Mouse (Mus musculus) erythroid progenitor cell, adult 5-6 weeks (primary cell): Measurements from ENCODE around the gene Mboat1. TPM values are rescaled to one million over a fixed set of nuclear protein-coding genes. Genes with fewer than 3 reads are reported as not detected.

ENCODE experiments used
- ATAC-seq: replicated peaks from 2 replicates; pipeline ENCODE4 v1.8.0; 2016; ENCODE audit warnings: moderate number of reproducible peaks, mild to moderate bottlenecking, moderate TSS enrichment, inconsistent platforms; ENCODE audit not compliant: poor library complexity, low FRiP score, severe bottlenecking
- total RNA-seq, 2 experiments: library from RNA; stranded (forward) in 1 of 2; stranded (reverse) in 1 of 2; fragments of 150-400 nt in 1 of 2; fragments of 186-747, 209-891 nt in 1 of 2; gene quantifications; 2 replicates each; pipeline versions ENCODE4 v1.2.3 to v1.2.4; 2015 to 2017; ENCODE audit warnings: low replicate concordance in 2 of 2

Mboat1 gene
- total RNA-seq, 2 experiments from 2014 or later: 0.84 TPM; not detected in 1

GRCm38 (mm10) chr13:30177356-30177755 lies 41.1 kb downstream of the Mboat1 start:
- no peak for ATAC-seq

GRCm38 (mm10) chr13:30185549-30185948 lies 49.3 kb downstream of the Mboat1 start:
- ATAC-seq: no peak

DNA sequence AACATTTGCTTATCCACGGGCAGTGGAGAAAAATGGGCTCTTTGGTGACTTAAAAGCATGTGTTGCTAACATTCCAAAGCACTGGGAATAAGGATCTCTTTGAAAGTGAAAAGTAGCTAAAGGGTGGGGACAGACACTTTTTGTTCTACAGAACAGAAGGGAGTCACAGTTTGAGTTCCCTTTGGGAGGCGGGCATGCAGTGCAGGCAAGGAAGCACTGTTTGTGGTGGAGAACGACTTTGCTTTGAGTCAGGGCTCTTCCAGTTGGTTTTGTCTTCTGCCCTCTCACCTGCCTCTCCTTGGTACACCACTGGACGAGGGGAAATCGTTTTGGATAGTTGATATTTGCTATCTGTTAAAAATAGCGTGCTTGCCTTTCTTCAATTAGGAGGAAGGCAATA lies 49.7 kb downstream of the Mboat1 start:
- no peak for ATAC-seq

GRCm38 (mm10) chr13:30186456-30186855 lies 50.2 kb downstream of the Mboat1 start:
- ATAC-seq: no peak

- ATAC-seq: no peak
Observed at GRCm38 (mm10) chr13:30192031-30192716, 55.9 kb downstream of the Mboat1 start.

DNA sequence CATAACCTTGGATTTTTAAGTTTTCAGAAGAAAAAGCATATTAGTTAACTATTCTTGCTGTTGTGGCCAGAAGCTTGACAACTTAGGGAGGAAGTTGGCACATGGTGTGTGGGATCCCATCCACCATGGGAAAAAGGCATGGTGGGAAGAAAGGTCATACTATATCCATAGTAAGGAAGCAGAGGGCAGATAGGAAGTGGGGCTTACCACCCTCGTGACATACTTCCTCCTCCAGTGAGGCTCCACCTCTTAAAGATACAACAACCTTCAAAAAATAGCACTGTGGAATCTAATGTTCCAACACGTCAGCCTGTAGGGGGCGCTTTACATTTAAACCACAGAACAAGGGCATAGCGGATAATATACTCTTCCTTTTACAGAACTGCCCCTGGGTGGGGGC lies 57.1 kb downstream of the Mboat1 start:
- no peak for ATAC-seq

- no peak for ATAC-seq
Observed at GRCm38 (mm10) chr13:30194834-30195233, 58.5 kb downstream of the Mboat1 start.

DNA sequence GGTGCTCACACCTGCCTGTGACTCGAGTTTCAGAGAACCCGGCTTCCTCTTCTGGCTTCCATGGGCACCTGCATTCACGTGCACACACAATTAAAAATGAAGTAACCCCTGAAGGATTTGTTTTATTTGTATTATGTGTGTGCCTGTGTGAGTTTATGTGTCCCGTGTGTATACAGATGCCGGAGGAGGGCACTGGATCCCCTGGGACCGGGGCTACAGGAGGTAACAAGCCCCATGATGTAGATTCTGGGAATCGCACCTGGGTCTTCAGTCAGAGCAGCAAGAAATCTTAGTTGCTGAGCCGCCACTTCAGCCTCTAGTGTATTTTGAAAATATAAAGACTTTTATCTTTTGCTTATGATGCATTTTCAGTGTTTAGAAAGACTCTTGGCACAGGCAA lies 60.4 kb downstream of the Mboat1 start:
- no peak for ATAC-seq

- ATAC-seq: no peak
Observed at GRCm38 (mm10) chr13:30198101-30198570, 61.8 kb downstream of the Mboat1 start.

GRCm38 (mm10) chr13:30199821-30200220 lies 63.5 kb downstream of the Mboat1 start:
- no peak for ATAC-seq

DNA sequence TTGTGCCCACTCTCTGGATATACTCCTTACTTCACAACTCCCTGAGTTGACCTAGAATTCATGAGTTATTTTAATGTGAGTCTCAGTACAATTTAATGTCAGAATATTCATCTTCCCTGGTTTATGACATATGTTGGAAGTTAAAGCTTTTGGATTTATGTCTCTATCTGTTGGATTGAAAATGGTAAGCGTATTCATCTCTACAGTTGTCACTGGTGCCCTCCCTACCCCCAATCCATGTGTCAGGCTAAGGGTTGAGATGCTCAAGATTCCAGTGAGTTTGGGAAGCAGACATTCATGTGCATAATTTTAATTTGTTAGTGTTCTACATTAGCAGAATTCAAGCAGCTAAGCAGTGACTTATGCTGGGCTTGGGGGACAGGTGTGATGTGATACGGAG lies 64.4 kb downstream of the Mboat1 start:
- ATAC-seq: no peak

DNA sequence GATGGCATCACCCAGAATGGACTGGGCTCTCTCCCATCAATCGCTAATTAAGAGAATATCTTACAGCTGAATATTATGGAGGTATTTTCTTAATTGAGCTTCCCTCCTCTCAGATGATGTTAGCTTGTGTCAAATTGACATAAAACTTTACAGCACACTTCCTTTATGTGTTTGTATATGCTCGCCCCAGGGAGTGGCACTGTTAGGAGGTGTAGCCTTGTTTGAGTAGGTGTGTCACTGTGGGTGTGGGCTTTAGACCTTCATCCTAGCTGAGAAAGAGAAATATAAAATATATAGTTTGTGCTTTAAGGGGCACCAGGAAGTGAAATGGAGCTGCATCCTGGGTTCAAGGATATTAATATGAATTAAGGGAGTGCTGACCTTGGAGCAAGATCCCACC lies 66.7 kb downstream of the Mboat1 start:
- no peak for ATAC-seq

- ATAC-seq: no peak
Observed at GRCm38 (mm10) chr13:30208176-30208575, 71.9 kb downstream of the Mboat1 start.

GRCm38 (mm10) chr13:30213276-30213675 lies 77.0 kb downstream of the Mboat1 start:
- ATAC-seq: no peak

DNA sequence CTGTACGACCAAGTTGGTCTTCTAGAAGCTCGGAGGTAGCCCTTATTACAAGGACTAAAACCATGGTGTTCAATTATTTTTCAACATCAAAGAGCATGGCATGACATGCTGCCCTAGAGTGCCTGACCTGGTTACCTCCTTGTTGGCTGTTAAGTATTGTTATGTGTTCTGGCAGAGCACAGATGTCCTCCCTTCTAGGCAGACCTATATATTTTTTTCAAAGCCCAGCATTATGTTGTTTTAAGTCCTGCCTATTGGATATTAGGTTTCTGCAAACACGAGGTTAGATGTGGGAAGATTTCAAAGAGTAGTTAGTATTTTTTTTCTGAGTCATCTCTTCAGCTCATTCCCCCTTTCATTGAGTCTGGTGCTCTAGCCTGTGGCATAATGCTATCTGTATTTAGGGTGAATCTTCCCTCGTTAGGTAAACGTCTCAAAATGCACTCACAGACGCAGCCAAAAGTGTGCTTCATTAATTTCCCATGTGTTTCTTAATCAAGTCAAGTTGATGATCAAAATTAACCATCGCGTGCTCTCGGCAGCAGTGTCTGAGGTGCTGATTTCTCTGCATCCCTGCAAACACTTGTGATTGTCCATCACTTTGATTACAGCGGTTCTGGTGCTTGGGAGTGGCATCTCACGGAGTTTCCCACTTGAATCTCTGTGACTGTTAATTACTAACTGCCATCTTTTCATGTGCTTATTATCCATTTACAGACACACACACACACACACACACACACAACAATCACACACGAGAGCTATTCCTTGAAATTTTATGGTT lies 81.5 kb downstream of the Mboat1 start:
- ATAC-seq: no peak

DNA sequence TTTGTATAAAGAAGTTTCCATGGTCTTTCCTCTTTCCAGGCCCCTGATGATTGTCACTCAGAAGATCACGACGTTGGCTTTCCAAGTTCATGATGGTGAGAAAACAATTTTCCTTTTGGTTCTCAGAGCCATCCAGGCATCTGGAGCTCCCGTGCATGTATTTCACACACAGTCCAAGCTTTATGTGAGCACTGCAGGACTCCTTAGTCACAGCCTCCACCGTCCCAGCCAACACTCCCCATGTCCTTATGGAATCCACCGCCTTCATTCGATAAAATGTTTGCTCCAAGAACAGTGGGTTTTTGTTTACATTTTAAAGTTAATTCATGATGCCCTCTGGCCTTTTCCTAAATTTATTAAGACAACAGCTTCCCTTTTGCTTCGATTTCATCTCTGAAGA lies 83.3 kb downstream of the Mboat1 start:
- no peak for ATAC-seq

- no peak for ATAC-seq
Observed at GRCm38 (mm10) chr13:30221316-30221715, 85.0 kb downstream of the Mboat1 start.

GRCm38 (mm10) chr13:30224114-30224513 lies 87.8 kb downstream of the Mboat1 start:
- no peak for ATAC-seq

GRCm38 (mm10) chr13:30224659-30225058 lies 88.4 kb downstream of the Mboat1 start:
- ATAC-seq: no peak

DNA sequence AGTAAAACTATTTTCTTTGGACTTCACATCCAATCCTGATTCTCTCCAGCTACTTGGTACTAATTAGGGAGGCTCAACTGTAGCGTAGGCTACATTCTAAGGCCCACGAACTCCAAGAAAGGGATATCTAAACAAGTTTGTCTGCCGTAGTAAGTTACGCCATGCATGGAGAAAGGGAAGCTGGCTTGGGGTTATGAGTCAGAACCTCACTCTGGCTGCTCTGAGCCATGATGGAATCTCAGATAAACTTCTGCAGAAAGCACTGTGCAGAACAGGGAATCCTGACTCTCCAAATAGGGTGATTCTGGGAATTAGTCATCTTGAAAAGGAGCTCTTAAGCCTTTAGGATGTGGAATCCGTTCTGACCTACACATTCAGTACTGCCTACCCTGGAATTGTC lies 92.5 kb downstream of the Mboat1 start:
- ATAC-seq: no peak

DNA sequence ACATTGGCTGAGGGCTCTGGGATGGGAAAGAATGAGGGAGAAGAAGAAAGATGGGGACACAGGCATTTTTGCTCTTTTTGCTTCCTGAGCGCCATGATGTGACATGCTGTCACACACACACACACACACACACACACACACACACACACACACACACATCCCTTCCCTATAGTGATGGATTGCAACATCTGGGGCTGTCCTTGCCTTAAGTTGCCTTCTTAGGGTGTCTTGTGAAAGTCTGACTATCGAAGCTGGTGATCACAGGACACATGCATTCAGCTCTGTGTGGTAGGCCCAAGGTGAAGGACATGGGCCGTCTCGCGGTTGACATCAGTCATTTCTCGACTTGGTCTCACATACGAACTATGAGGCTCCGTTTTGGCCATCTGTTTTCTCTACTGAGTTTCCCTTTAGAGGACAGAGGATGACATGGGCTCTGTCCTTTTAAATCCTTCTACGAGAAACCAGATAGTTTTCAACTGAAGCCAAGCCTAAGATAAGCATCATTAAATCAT lies 93.4 kb downstream of the Mboat1 start:
- ATAC-seq: no peak
